Mouse (Mus musculus) stomach, embryonic 15.5 days (tissue): ENCODE measurements around the gene Nodal. TPM values are rescaled to one million over a fixed set of nuclear protein-coding genes. Genes with fewer than 3 reads are reported as not detected.

Source experiments
- ATAC-seq: fragments of 200-750 bp; cut with Nextera tagmentation; 2 replicates; pipeline ENCODE4 v1.8.0; 2017; ENCODE audit warnings: low read depth, moderate number of reproducible peaks, moderate TSS enrichment; ENCODE audit not compliant: insufficient read depth, low FRiP score
- H3K27ac ChIP-seq: fragments of 300-500 bp; sonication (generic); 2 replicates; pipeline ENCODE4 v1.5.1; 2015; ENCODE audit warnings: mild to moderate bottlenecking, inconsistent platforms
- H3K27me3 ChIP-seq: fragments of 300-500 bp; sonication (generic); replicated peaks from 2 replicates; pipeline ENCODE4 v1.6.1; 2015; ENCODE audit warnings: inconsistent platforms
- H3K36me3 ChIP-seq: fragments of 300-500 bp; sonication (generic); 2 replicates; pipeline ENCODE4 v1.6.1; 2015; ENCODE audit warnings: inconsistent platforms
- H3K4me1 ChIP-seq: fragments of 300-500 bp; sonication (generic); 2 replicates; pipeline ENCODE4 v1.6.1; 2015; ENCODE audit warnings: inconsistent platforms
- H3K4me2 ChIP-seq: fragments of 300-500 bp; sonication (generic); 2 replicates; pipeline ENCODE4 v1.6.1; 2015; ENCODE audit warnings: mild to moderate bottlenecking, inconsistent platforms
- H3K4me3 ChIP-seq: fragments of 300-500 bp; sonication (generic); replicated peaks from 2 replicates; pipeline ENCODE4 v1.5.1; 2015; ENCODE audit warnings: inconsistent platforms
- H3K9ac ChIP-seq: fragments of 300-500 bp; sonication (generic); 2 replicates; pipeline ENCODE4 v1.6.1; 2015; ENCODE audit warnings: inconsistent platforms
- H3K9me3 ChIP-seq: fragments of 300-500 bp; sonication (generic); 2 replicates; pipeline ENCODE4 v1.6.1; 2016; ENCODE audit warnings: inconsistent platforms
- WGBS: fragments of 180-500 bp; shearing (Covaris S2); methylation state at CpG from one replicate; pipeline ENCODE4 v1.1.7; 2015; 5-methylcytosine and 5-hydroxymethylcytosine counted together
- polyA plus RNA-seq: library from polyadenylated mRNA; unstranded; fragments of >200 nt; fragmentation: Nextera tagmentation; extraction: Ambion mirVana; gene quantifications from 2 replicates; pipeline ENCODE4 v1.2.1, GENCODE M21; 2015

Gene Nodal
- polyA plus RNA-seq, 1 experiment from 2014 or later, result 0.18 TPM

DNA sequence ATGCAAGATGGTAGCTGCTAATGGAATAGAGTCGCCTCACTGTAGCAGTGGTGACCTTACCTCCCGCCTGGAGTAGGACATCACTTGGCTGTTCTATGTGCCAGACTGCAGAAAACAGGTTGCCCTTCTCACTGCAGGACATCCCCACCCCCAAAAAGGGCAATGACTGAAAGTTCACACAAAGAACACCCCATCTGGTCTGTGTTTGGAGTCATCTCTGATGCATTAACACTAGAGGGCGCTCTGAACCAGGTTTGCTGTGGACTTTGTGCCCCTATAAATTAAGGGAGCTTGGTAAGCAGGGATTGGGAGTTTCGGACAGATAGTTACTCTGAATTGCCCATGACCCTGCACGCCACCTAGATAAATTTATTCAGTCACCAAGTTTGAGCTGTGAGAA, 49.1 kb downstream of the Nodal start:
- Histone ChIP-seq H3K36me3 (no peaks in the 10 kb centered on the region), H3K4me3 (no peak overlapping the region), H3K4me1 (no peaks in the 10 kb centered on the region), H3K9ac (no peak overlapping the region), H3K27ac (no peak overlapping the region), H3K9me3 (no peaks in the 10 kb centered on the region), H3K4me2 (no peak overlapping the region), H3K27me3 (no peaks in the 10 kb centered on the region)
- no peak for ATAC-seq
- WGBS, result 23% methylated on average over 5 of the region's 5 CpGs

DNA sequence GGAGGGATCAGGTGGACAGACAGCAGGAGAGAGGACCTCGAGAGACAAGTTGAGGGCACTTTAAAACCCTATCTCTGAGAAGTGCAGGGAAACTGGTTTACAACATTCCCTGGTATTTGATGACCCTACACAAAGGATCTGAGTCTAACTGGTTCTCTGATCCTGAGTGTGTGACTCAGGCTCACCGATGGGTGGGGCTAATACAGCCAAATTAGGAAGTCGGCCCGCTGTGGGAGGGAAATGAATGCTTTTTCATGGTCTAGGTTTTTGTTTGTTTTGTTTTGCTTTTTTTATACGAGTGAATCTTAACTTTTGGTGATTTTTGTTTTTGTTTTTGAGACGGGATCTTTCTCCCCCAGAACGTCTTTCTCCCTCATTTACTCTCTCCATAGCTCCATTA, 51.1 kb downstream of the Nodal start:
- Histone ChIP-seq H3K4me3 (no peak overlapping the region), H3K4me1 (no peaks in the 10 kb centered on the region), H3K27ac (no peak overlapping the region), H3K27me3 (no peaks in the 10 kb centered on the region), H3K36me3 (no peaks in the 10 kb centered on the region), H3K9me3 (no peaks in the 10 kb centered on the region), H3K9ac (no peak overlapping the region), H3K4me2 (no peak overlapping the region)
- ATAC-seq, result no peak
- 62% methylated on average over 7 of the region's 7 CpGs for WGBS

DNA sequence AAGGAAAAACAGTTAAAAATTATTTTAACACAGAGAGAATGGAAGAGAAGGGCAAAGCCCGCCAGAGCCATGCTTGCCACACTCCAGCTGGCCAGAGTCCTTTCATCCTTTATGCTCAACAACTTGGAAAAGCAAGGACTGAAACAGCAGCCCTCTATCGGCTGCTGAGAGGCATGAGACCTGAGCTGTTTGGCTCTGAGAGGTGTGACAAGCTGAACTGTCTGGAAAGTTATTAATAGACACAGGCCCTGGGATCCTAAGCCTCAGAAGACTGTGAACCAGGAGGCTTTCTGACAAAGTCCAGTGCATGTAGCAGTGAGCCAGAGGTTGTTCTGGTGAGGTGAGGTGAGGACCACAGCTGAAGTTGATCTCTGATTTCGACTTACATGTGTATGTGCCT, 55.9 kb downstream of the Nodal start:
- WGBS, result 76% methylated on average over 3 of the region's 3 CpGs
- H3K9me3 ChIP-seq, result no peaks in the 10 kb centered on the region
- no peaks in the 10 kb centered on the region for H3K36me3 ChIP-seq
- H3K4me1 ChIP-seq, result peaks cover 14% of the 10 kb centered on the region; the same call in 1 of the 2 replicates
- ATAC-seq, result no peak
- H3K4me2 ChIP-seq, result no peak overlapping the region
- H3K27me3 ChIP-seq, result no peaks in the 10 kb centered on the region
- no peak overlapping the region for H3K4me3 ChIP-seq
- no peak overlapping the region for H3K9ac ChIP-seq
- no peak overlapping the region for H3K27ac ChIP-seq

DNA sequence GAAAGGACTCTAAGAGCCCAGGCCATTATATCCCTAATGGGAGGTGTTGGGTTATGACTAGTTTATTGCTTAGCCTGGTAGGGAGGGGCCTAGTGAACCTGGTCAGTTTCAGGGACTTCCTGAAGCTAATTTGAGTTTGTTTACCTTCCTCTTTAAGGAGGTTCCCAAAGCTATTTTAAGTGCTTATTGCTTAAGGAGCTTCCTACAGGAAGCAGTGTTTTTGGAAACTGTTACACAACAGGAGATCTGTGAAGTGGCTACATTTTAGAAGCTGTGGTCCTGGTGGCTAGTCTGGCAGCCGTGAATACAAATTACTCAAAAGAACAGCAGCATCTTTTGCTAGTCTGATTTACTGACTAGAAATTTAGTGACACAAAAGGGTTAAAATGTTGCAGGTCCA, 56.6 kb downstream of the Nodal start:
- Histone ChIP-seq H3K4me2 (no peak overlapping the region), H3K27ac (no peak overlapping the region), H3K27me3 (no peaks in the 10 kb centered on the region), H3K4me1 (peaks cover 14% of the 10 kb centered on the region; the same call in 1 of the 2 replicates), H3K36me3 (no peaks in the 10 kb centered on the region), H3K4me3 (no peak overlapping the region), H3K9me3 (no peaks in the 10 kb centered on the region), H3K9ac (no peak overlapping the region)
- ATAC-seq, result no peak
- WGBS, result 57% methylated on average over 1 of the region's 1 CpGs

Other genes with a start within 250 kb of the Nodal start
- 0.09 TPM in 1 of 2 replicates, not detected in the other for gene Tbata, start 246.0 kb upstream of the Nodal start, polyA plus RNA-seq
- 1.0 and 1.2 TPM in 2 replicates for gene Adamts14, start 144.5 kb upstream of the Nodal start, polyA plus RNA-seq
- 0.06 TPM in 1 of 2 replicates, not detected in the other for gene Prf1, start 120.1 kb upstream of the Nodal start, polyA plus RNA-seq
- 16.9 and 18.7 TPM in 2 replicates for gene Pald1, start 34.4 kb upstream of the Nodal start, polyA plus RNA-seq
- 72.3 and 77.5 TPM in 2 replicates for gene Eif4ebp2, start 34.7 kb downstream of the Nodal start, polyA plus RNA-seq
- 5.4 and 5.6 TPM in 2 replicates for gene Lrrc20, start 57.8 kb downstream of the Nodal start, polyA plus RNA-seq
- 0.10 and 0.28 TPM in 2 replicates for gene Npffr1, start 177.5 kb downstream of the Nodal start, polyA plus RNA-seq
- gene Ppa1, start 230.6 kb downstream of the Nodal start, polyA plus RNA-seq, result 181 and 191 TPM in 2 replicates